Mouse (Mus musculus): ENCODE results near the gene Tbc1d8.

GRCm38 (mm10) chr1:39393217-39393867 is 85.2 kb downstream of the Tbc1d8 start:
- TF ChIP-seq CTCF (IDR thresholded peaks at IDR 0.05; ENCODE audit: insufficient read depth, low read length) (no peak), POLR2A (IDR thresholded peaks at IDR 0.05; ENCODE audit: borderline replicate concordance, extremely low read depth, low read depth, low read length) (no peak)

All from lung, adult 2 months (tissue).